Mouse (Mus musculus): ENCODE measurements around the gene Bola1. TPM values are rescaled to one million over a fixed set of nuclear protein-coding genes. Genes with fewer than 3 reads are reported as not detected.

Gene Bola1
- polyA plus RNA-seq, 2 experiments = 43.9 to 60.2 TPM

DNA sequence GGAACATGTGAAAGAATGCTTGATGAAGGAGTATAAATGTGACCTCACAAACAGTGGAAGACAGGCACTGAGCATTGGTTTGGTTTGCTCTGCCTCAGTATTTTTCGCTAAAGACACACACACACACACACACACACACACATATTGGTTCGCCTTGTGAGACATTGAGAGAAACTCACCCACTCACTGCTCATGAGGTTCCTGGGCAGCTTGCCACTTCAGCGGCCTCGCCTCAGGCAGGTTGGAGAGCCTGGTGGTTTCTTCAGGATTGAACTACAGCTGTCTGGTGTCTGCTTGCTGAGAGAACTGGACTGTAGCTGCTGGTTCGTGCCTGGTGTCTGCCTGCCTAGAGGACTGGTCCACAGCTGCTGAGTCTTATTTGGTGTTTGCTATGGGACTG, 40.7 kb upstream of the Bola1 start:
- H3K4me1 ChIP-seq (ENCODE audit: control insufficient read depth, insufficient read depth, low read length) = peaks cover 22% of the 10 kb centered on the region
- no peak overlapping the region for H3K9ac ChIP-seq (ENCODE audit: low read depth, low read length, severe bottlenecking)
- WGBS = 88% methylated on average over 5 of the region's 5 CpGs
- no peak overlapping the region for H3K4me2 ChIP-seq (replicated peaks; ENCODE audit: low read depth, low read length, severe bottlenecking)
- H3K9me3 ChIP-seq (ENCODE audit: control insufficient read depth, low read length) = no peaks in the 10 kb centered on the region
- H3K27ac ChIP-seq (replicated peaks; ENCODE audit: low read depth, low read length) = no peak overlapping the region
- no peaks in the 10 kb centered on the region for H3K36me3 ChIP-seq (ENCODE audit: control insufficient read depth, insufficient read depth, low read length)
- TF ChIP-seq POLR2A (IDR thresholded peaks at IDR 0.05; ENCODE audit: borderline replicate concordance, extremely low read depth, insufficient read depth, insufficient read length) = no peak
- H3K27me3 ChIP-seq (ENCODE audit: control insufficient read depth, insufficient read depth, low read length) = no peaks in the 10 kb centered on the region
- DNase-seq (ENCODE audit: low spot score) (no peak), ATAC-seq (ENCODE audit: low FRiP score, low read depth) (no peak)
- H3K4me3 ChIP-seq (replicated peaks; ENCODE audit: low read length) = no peak overlapping the region

DNA sequence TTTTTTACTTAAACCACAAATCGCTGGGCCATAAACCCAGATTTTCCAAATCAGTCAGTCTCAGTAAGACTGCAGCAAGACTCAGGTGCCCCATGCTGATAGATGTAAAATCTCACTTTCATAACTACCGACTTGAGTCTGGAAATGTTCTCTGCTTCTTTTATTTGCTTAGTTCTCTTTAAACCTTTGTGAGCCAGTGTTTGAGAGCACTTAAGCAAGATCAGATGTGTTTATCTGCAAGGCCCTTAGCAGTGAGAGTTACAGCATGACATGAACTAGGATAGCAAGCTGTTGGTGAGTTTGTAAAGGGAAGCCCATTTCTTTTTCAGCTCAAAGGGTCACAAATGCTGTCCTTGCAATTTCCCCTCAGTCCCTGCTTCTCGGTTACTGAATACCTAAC, 37.7 kb upstream of the Bola1 start:
- no peak overlapping the region for H3K9ac ChIP-seq (ENCODE audit: low read depth, low read length, severe bottlenecking)
- H3K4me3 ChIP-seq (replicated peaks; ENCODE audit: low read length) = no peak overlapping the region
- no peak for ATAC-seq (ENCODE audit: low FRiP score, low read depth)
- H3K27me3 ChIP-seq (ENCODE audit: control insufficient read depth, insufficient read depth, low read length) = no peaks in the 10 kb centered on the region
- no peak for TF ChIP-seq POLR2A (IDR thresholded peaks at IDR 0.05; ENCODE audit: borderline replicate concordance, extremely low read depth, insufficient read depth, insufficient read length)
- DNase-seq (ENCODE audit: low spot score) = no peak
- H3K9me3 ChIP-seq (ENCODE audit: control insufficient read depth, low read length) = no peaks in the 10 kb centered on the region
- H3K4me1 ChIP-seq (ENCODE audit: control insufficient read depth, insufficient read depth, low read length) = peaks cover 12% of the 10 kb centered on the region
- 0 out of 2 replicates have a peak overlapping the region, but pooled peaks have one; percentile 33 for H3K27ac ChIP-seq (replicated peaks; ENCODE audit: low read depth, low read length)
- H3K4me2 ChIP-seq (replicated peaks; ENCODE audit: low read depth, low read length, severe bottlenecking) = no peak overlapping the region
- WGBS = 45% methylated on average over 3 of the region's 3 CpGs
- no peaks in the 10 kb centered on the region for H3K36me3 ChIP-seq (ENCODE audit: control insufficient read depth, insufficient read depth, low read length)

DNA sequence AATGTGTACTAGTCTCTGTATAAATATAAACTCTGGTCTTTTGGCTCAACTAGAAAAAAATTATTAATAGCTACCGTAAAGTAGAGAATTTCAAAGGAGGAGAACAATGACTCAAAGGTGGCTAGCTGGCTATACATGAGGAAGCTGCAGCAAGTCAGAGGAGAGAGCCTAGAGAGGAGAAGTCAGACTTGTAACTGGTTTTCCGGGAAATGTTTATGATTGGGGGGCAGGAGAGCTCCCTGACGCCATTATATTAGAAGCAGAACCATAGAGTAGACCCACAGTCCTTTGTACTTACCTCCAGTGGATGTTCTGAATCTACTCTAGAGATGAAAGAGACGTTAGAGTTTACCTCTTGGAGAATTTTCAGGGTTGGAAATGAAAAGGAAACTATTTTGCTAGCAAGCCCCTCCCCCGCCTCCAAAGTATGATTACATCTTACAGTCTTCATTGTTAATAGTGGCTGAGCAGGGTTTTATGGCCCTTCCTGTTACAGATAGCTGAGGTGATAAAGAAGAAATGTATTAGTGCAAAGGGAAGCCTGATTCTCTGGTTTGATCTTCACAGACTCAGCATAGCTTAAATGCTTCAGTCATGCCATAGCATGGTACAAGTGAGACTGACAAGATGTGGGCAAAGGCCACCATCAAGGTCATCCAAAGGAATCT, 36.6 kb upstream of the Bola1 start:
- 57% methylated on average over 5 of the region's 5 CpGs for WGBS
- Histone ChIP-seq H3K4me3 (replicated peaks; ENCODE audit: low read length) (no peak overlapping the region), H3K27me3 (ENCODE audit: control insufficient read depth, insufficient read depth, low read length) (no peaks in the 10 kb centered on the region), H3K9ac (ENCODE audit: low read depth, low read length, severe bottlenecking) (no peak overlapping the region), H3K4me1 (ENCODE audit: control insufficient read depth, insufficient read depth, low read length) (peaks cover 5% of the 10 kb centered on the region; the same call in 1 of the 2 replicates), H3K36me3 (ENCODE audit: control insufficient read depth, insufficient read depth, low read length) (no peaks in the 10 kb centered on the region), H3K27ac (replicated peaks; ENCODE audit: low read depth, low read length) (no peak overlapping the region), H3K4me2 (replicated peaks; ENCODE audit: low read depth, low read length, severe bottlenecking) (no peak overlapping the region), H3K9me3 (ENCODE audit: control insufficient read depth, low read length) (no peaks in the 10 kb centered on the region)
- no peak for TF ChIP-seq POLR2A (IDR thresholded peaks at IDR 0.05; ENCODE audit: borderline replicate concordance, extremely low read depth, insufficient read depth, insufficient read length)
- ATAC-seq (ENCODE audit: low FRiP score, low read depth) (no peak), DNase-seq (ENCODE audit: low spot score) (no peak)

DNA sequence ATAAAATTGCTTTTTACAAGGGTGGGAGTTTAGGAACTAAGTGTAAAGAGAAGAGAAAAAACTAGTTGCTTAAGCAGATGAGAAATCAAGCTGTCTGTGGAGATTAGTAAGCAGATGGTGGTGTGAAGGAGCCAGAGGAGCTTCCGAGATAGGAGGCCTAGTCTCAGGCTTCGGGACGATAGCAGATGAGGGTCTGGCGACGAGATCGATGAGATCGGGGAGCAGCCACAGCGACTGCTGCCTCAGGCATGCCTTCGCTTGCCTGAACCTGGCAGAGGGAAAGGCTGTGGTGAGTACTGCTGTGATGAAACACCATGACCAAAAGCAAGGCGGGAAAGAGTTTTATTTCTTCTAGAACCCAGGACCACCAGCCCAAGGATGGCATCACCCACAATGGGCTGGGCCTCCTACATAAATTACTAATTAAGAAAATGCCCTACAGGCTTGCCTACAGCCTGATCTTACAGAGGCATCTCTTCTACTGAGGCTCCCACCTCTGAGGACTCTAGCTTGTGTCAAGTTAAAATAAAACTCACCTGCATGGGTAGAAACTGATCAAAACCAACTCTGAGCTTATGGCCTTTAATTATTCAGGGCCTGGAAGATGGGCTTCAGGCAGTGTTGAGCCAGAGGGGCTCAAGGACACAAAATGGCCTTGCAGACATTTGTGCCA, 35.3 kb upstream of the Bola1 start:
- ATAC-seq (ENCODE audit: low FRiP score, low read depth) (no peak), DNase-seq (ENCODE audit: low spot score) (peak; percentile 40)
- H3K9me3 ChIP-seq (ENCODE audit: control insufficient read depth, low read length) = no peaks in the 10 kb centered on the region
- H3K27me3 ChIP-seq (ENCODE audit: control insufficient read depth, insufficient read depth, low read length) = no peaks in the 10 kb centered on the region
- H3K4me2 ChIP-seq (replicated peaks; ENCODE audit: low read depth, low read length, severe bottlenecking) = no peak overlapping the region
- 36% methylated on average over 10 of the region's 10 CpGs for WGBS
- H3K4me3 ChIP-seq (replicated peaks; ENCODE audit: low read length) = no peak overlapping the region
- H3K36me3 ChIP-seq (ENCODE audit: control insufficient read depth, insufficient read depth, low read length) = no peaks in the 10 kb centered on the region
- H3K4me1 ChIP-seq (ENCODE audit: control insufficient read depth, insufficient read depth, low read length) = peaks cover 9% of the 10 kb centered on the region; the same call in 1 of the 2 replicates
- TF ChIP-seq POLR2A (IDR thresholded peaks at IDR 0.05; ENCODE audit: borderline replicate concordance, extremely low read depth, insufficient read depth, insufficient read length) = no peak
- H3K27ac ChIP-seq (replicated peaks; ENCODE audit: low read depth, low read length) = no peak overlapping the region
- H3K9ac ChIP-seq (ENCODE audit: low read depth, low read length, severe bottlenecking) = no peak overlapping the region

DNA sequence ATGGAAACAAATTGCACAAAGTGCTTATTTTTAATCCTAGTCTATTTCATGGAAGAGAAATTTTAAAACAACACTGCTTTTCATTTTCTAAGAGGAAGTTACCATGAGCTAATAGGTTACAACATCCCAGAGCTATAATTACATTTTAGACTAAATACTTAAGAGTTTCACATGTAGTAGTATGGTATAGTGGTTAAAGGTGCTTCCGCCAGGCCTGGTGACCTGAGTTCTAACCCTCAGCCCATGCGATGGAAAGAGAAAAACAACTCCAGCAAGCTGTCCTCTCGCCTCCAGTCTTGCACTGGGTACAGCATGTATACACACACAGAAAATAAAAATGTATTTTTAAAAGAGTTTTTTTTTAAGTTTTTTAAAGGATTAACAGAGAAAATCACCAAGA, 32.3 kb upstream of the Bola1 start:
- H3K9ac ChIP-seq (ENCODE audit: low read depth, low read length, severe bottlenecking) = no peak overlapping the region
- H3K9me3 ChIP-seq (ENCODE audit: control insufficient read depth, low read length) = no peaks in the 10 kb centered on the region
- no peak overlapping the region for H3K4me2 ChIP-seq (replicated peaks; ENCODE audit: low read depth, low read length, severe bottlenecking)
- no peaks in the 10 kb centered on the region for H3K36me3 ChIP-seq (ENCODE audit: control insufficient read depth, insufficient read depth, low read length)
- no peak overlapping the region for H3K4me3 ChIP-seq (replicated peaks; ENCODE audit: low read length)
- peaks cover 19% of the 10 kb centered on the region for H3K4me1 ChIP-seq (ENCODE audit: control insufficient read depth, insufficient read depth, low read length)
- 80% methylated on average over 3 of the region's 3 CpGs for WGBS
- TF ChIP-seq POLR2A (IDR thresholded peaks at IDR 0.05; ENCODE audit: borderline replicate concordance, extremely low read depth, insufficient read depth, insufficient read length) = no peak
- no peak for DNase-seq (ENCODE audit: low spot score)
- no peak for ATAC-seq (ENCODE audit: low FRiP score, low read depth)
- H3K27ac ChIP-seq (replicated peaks; ENCODE audit: low read depth, low read length) = no peak overlapping the region
- no peaks in the 10 kb centered on the region for H3K27me3 ChIP-seq (ENCODE audit: control insufficient read depth, insufficient read depth, low read length)

All from limb, embryonic 14.5 days (tissue).